Mouse (Mus musculus) telencephalon, adult 2 months (tissue): ENCODE results near the gene Smyd4.

ENCODE experiments used
- DNase-seq: peaks from one replicate; pipeline ENCODE4 v3.0.0-alpha.2; 2011; ENCODE audit warnings: low read depth, low spot score

The Smyd4 gene

DNA sequence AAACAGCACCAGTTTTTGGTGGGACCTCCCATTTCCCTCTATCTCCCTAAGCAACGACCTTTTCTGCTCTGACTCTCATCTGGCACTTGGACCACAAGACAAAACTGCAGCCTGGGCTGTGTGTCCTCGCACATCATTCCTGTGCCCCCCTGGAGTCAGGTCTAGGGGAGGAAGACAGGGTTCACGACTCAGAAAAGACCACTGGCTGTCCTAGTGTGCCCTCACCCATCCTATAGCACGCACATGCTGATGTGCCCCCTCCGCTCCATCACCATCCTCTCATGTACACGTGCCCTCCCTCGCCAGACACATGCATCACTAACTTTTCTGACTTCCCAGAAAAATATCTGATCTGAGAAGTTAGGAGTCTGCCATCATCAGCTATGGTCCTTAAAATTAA is 71.8 kb downstream of the Smyd4 start:
- DNase-seq, result no peak

DNA sequence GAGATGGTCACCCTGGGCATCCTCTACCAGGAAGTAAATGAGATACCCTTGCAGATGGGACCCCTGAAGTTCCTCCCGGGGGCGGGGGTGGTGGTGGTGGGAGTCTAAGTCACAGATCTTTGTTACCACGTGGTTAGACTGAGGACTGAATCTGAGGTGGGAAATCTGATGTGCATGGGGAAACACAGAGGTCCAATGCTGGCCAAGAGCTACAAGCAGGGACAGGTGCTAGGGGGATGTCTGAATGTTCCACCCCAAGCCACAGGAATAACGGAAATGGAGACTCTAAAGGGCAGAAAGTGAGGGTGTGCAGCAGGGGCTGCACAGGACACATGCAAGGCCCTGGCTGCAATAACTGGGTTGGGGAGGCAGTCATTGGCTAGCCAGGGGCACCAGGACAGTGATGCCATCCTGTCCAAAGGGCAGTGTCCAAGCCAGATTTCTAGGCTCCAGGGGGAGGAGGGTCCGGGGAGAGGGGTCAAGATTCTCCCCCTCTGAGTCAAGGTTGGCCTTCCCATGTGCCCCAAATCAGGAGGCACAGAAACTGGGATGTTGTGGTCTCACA is 72.7 kb downstream of the Smyd4 start:
- DNase-seq, result no peak

DNA sequence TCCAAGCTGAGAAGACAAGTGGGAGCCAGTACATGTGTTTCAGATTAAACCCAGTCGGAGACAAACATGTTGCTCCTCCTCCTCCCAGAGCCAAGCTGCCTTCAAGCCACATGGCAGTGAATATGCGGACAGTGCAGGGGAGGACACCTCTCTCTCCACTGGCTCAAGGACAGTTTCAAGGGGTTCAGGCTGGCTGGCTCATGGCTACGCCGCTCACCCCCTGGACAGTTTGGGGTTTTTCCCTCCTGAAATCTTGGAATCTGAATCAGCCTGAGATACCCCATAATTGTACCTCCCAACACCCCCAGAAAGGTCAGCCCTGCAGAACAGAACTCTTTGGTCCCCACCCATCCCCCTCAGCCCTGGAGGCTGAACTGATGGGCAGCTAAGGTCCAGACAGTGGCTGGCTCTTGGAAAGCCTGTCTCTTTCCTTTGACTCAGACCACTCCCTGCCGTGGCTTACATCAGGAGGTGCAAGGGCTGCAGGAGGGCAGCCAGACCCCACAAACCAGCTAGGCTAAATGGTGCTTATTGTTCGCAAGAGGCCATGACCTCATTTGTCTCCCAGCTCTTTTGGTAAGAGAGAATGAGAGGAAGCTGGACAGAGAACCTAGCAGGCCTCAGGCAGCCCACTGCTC is 73.3 kb downstream of the Smyd4 start:
- DNase-seq, result no peak

DNA sequence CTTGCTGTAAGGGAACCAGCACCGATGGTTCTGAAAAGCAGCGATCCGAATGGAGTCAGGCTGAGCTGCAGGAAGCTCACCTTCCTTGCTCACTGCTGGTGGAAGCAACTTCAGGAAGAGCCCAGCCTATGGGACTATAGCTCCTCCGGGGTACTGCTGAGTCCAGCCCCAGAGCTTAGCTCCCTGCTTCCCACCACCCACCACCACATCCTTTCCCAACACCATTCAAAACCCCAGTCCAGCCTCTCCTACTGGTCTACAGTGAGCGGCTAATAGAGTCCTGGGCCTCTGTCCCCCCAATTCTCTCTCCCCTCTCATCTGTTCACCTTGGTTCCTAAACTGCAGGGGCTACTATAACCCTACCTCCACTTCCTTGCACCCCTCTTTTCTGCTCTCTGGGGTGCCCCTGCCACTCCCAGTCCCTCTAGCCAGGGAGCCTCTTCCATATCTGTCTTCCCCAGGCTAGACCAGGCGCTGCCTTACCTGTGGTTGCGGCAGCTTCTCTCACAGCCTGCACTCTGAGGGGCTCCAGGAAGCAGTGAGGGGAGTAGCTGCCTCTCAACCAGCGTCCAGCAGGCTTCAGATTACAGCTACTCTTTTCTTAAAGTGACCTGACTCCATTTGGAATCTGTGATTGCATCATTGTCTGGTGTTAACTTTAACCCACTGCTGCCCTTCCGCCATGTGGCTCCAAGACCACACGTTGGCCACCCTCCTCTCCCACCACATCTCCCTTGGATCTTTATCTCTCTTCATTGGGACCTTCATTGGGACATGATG is 74.0 kb downstream of the Smyd4 start, which contains the start of gene Serpinf1:
Serpinf1 (minus strand) TSS at position 689 of the 780 bp plus-strand sequence.
- DNase-seq, result no peak

DNA sequence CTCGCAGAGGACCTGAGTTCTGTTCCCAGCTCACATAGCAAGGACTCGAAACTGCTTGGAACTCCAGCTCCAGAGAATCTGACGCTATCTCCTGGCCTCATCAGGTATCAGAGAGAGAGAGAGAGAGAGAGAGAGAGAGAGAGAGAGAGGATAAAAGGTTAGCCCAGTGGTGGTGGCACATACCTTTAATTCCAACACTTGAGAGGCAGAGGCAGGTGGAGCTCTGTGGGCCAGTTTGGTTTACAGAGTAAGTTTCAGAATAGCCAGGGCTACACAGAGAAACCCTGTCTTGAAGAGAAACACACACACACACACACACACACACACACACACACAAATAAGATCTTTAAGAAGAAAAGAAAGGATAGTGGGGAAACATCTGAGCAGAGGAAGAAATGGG is 74.9 kb downstream of the Smyd4 start:
- DNase-seq, result no peak

DNA sequence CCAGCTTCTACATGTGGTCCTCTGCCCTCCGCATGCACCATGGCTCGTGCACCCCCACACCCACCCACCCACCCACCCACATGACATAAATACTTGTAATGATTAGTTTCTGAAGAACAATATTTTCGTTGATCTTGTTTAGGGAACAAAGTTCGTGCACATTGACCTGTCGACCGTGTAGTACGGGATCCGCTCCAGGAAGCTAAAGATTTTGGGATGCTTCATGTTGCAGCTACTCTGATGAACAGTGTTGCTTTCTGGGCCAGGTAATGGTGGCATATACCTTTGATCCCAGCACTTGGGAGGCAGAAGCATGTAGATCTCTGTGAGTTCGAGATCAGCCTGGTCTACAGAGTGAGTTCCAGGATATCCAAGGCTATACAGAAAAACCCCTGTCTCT is 75.8 kb downstream of the Smyd4 start:
- no peak for DNase-seq

DNA sequence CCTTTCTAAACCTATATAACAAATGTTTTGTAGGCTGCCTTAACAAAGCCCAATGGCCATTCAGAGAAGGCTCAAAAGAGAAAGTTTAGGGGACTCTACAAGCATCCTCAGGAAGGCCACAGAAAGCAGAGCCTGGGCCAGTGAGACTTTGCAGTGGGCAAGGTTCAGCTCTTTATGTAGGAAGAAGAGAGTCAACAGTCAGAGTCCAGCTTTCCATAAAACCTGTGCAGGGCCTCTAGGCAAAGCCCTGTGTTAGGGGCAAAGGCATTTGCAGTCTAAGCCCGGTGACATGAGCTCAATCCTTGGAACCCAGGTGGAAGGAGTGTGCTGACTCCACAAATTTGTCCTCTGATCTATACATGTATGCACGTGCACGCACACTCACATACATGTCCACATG is 76.2 kb downstream of the Smyd4 start:
- no peak for DNase-seq

DNA sequence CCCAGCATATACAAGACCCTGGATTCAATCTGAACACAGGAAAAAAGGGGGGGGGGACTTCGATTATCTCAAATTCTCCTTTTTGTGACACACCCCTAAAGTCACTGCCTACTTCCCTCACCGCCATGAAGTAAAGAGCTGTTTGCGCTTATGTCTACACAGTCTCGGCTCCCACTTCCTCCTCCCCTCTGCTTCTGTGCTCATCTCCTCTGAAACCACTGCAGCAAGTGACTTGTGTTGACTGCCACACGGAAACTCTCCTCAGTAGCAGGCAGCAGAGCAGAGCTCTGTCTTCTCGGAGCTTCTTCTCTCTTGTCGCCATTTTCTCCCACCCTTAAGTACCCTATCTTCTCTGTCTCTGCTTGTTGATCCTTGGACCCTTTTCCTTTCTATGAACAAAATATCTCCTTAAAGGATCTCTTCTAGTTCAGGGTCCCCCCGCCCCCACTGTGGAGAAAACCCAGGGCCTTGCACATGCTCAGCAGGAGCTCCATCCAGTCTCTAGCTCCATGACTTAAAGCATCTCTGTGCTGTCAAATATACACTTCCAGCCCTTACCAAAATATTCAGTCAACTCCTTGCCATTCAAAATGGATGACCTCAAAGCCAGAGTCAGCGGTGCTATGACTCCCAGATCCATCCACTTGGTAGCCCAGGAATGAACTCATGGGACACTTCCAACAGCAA is 80.9 kb downstream of the Smyd4 start:
- no peak for DNase-seq

DNA sequence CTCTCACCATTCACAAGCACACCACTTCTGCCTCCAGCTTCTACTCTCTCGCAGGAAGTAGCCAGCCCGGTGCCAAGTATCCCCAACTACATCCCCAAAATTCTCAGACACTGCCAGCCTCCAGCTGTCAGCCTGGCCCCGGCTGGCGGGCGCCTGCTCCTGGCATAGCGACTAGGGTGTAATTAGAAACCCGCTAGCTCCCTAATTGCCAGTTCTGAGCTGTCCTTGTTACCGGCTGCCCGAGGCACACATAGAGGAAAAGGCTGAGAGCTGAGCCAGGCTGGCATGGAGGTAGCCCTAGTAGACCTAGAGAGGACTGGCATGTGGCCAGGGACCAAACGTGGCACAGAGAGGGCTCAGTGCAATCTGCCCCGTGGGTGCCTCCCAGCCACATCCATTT is 83.1 kb downstream of the Smyd4 start:
- DNase-seq, result no peak

DNA sequence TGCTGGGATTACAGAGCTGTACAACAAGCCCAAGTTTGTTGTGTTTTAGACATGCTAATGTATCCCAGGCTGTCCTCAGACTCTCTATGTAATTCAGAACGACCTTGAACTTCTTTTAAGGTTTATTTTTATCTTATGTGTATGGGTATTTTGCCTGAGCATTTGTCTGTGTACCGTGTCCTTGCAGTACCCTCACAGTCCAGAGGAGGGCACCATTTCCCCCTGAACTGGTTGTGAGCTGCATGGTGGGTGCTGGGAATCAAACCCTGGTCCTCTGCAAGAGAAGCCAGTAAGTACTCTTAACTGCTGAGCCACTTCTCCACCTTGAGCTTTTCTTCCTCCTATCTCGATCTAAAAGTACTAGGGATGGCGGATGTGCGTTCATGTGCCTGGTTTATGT is 85.9 kb downstream of the Smyd4 start:
- DNase-seq, result no peak

DNA sequence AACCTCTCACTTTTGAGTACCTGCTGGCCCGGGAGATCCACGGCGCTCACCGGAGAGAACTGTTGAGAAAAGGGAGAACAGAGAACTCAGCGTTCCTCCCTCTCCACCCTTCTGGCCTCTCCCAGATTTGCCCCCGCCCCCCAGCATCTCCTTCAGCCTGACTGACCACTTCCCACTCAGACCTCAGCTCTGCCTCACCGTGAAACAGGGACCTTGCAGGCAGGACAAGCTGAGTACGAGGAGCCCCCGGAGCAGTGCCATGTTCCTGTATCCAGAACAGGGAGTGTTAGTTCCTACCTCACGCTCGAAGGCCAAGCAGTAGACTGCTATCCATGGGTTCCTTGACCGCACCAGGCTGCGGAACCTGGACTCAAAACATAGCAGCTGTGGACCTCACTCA is 90.0 kb downstream of the Smyd4 start:
- DNase-seq, result no peak

DNA sequence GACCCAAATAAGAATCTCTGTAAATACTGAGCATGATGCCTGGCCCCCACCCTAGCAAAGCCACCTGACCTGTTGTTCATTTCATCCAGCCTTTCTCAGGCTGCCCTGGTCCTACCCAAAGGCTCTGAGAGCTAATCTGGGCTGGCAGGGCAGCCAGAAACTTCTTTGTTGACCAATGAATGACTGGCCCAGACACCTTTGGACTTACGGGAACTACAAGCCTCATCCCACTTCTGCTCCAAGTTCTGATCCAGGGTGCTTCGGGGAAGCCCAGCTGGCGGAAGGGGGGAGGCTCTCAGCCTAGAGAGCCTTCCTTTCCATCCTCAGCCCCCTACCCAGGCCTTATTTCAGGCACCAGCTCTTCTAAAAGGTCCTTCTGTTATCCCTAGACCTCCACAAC is 90.6 kb downstream of the Smyd4 start:
- DNase-seq, result no peak

DNA sequence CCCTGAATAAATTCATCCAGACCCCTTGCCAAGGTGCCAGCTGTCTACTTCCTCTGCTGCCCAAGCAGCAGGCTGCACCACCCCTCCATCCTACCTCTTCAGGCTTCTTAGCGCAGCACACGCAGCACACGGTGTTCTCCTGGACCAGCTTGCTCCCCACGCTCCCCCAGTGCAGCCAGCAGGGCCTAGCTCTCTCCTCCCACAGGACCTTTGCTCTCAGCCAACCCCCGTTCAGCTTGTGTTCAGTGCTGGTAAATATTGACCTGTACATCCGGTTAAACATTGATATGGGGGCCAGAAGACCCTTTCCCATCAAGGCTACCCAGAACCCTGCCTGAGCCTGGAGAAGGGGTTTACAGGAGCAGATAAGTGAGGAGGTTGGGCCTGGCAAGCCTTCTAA is 91.1 kb downstream of the Smyd4 start, which contains the start of gene Serpinf2:
Serpinf2 (minus strand) TSS at position 229 of the 400 bp plus-strand sequence.
- no peak for DNase-seq

DNA sequence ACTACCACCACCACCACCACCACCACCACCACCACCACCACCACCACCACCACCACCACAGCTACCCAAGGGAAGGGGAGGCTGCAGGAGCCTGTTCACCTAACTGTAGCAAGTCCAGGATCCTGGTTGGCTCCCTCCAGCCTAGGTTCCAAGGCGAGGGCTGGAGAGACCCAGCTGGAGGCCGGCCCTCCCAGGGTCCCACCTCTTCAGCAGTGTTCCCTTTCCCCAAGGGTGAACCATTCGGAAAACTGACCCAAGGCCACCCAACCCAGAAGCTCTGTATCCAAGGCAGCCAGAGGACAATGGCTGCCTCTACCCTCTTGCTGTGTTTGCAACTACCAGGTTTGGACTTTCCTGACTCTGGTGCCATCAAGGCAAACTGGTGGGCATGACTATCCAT is 91.7 kb downstream of the Smyd4 start:
- DNase-seq, result no peak

DNA sequence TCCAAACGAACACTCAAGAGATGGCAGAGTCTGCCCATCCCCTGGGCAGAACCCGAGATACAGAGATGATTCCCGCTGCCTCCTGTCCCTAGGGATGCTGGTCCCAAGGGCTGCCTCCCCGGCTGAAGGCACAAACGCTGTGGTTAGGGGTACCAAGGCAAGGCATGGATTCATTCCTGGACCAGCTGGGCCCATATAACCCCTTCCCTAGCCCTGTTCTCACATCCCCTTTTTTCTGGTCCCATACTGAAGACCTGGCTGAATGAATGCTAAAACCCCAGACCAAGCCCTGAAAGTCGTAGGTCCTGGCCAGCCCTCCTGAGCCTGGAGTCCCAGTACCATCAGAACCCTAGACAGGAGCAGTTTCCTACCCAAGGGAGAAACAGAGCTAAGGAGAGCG is 92.8 kb downstream of the Smyd4 start:
- no peak for DNase-seq

DNA sequence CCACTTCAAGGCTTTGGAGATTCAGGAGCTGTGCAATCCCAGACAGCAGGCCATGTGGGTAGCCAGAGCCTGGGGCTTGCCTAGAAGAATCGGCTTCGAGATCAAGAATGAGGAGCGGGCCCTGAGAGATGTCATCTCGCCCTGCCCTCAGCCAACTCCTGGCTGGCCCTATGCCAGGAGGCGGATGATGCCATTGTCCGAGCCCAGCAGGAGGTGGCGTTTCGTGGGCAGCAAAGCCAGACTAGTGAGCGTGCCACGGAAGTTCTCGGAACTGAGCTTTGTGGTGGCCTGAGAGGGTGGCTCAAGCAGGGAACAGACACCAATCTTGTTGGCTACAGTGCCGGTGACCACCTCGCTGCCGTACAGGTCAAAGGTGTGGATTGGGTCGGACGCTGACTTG is 93.4 kb downstream of the Smyd4 start:
- DNase-seq, result no peak

DNA sequence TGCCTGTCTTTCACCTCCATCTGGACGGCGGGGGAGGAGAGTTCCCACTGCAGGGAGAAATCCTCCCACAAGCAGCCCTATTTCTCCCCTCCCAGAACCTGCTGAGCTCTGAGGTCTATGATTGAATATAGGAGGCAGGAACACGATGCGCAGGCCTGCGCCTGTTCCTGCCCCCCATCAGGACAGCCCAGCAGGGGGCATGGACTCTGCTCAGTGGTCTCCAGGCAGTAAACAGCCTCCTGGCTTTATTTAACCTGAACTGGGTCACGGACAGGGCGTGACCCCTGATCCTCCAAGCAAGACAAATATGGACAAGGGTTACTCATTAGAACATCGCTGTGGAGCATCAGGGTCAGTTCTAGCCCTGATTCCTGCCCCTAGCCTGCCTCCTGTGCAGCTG is 95.5 kb downstream of the Smyd4 start:
- DNase-seq, result no peak

DNA sequence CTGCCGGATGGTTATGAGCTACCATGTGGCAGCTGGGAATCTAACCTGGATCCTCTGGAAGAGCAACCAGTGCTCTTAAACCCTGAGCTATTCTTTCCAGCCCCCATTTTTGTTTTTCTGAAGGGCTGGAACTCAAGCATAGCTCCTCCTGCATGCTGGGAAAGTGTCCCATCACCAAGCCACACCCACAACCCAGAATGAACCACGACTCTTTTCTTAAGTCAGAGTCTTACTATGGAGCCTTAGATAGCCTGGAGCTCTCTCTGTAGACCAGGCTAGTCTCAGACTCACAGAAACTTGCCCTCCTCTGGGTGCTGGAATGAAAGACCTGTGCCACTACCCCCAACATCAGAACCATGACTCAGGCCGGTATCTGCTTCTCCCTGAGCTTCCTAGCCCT is 100.3 kb downstream of the Smyd4 start:
- no peak for DNase-seq

DNA sequence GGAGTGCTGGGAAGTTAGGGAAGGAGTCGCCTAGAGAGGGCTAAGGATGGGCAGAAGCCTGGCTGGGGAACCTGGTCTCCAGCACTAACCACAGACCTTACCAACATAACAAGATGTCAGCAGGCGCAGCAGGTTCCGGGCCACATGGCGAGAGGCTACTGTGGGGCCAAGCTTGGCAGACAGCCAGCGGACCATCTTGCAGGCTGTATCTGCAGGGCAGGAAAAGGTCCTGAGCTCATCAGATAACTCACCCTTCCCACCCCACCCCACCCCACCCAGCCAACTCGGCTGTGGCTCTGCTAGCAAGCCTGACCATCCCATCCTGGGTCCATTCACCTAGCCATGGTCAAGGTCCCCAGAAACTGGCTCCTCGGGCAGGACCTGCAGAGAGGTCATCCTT is 101.5 kb downstream of the Smyd4 start:
- DNase-seq, result no peak

DNA sequence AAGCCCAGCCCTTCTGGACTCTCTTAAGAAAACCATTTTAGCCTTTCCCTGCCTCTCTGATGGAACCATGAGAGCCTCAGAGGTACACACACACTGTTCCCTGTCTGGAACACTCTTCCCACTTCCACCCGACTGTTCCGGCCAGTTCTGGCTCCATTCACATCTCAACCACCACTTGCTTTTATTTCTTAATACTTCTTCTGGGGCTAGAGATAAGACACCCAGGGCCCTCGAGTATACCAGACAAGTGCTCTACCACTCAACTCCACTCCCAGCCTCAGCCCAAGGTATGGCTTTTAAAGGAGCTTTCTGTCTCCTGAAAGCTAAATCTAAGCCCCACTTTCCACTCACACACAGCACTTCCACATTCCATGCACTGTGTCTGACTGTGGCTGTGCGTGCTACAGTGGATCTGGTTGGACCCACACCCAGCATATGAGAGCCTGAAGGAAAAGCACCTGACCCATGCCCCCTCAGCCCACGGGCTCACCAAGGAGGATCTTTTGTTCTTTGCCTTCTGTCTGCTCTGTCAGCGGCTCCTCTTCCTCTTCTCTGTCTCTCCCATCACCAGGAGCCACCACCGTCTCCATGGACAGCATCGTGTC is 102.2 kb downstream of the Smyd4 start:
- DNase-seq, result no peak

DNA sequence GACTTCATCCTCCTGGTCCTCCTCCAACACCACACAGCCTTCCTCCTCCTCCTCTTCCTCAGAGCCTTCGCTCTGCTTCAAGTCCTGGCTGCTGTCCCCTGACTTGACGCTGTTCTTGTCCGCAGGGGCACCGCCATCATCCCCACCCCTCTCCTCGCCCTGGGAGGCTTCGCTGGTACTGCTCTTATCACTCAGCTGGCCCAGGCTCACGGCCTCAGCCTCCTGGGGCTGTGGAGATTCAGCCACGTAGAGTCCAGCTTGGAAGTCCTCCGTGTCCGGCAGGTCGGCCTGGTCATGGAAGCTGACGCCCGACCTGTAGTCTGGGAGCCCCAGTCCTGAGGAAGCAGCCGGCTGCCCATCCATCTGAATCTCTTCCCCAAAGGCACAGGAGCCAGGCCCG is 102.7 kb downstream of the Smyd4 start:
- no peak for DNase-seq

DNA sequence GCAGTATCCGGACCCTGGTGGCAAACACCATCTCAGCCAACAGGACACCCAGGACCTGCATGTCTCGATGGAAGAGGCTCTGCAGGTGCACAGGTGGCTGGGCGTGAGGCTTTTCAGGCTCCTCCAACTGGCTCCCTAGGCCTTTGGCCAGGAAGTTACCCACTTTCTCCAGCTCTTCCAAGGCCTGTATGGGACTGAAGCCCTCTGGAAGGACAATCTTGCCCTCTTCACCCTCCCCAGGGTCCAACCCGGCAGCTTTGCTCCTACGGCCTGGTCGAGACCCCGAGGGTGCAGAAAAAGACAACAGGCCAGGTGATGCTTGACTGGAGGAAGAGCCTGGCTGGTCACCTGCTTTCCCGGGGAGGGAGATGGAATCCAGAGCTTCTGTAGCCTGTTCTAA is 103.8 kb downstream of the Smyd4 start:
- DNase-seq, result no peak
